Mouse (Mus musculus) E14TG2a.4 (cell line): ENCODE data around the gene Zbtb43.

Source experiments
- CTCF ChIP-seq: conservative IDR thresholded peaks from 2 replicates; pipeline ENCODE4 v1.5.1; 2014; ENCODE audit warnings: low read length
- NANOG ChIP-seq: IDR thresholded peaks from 2 replicates; pipeline ENCODE4 v1.6.1; 2014; ENCODE audit warnings: borderline replicate concordance, low read length, mixed read lengths
- POU5F1 ChIP-seq: IDR thresholded peaks from 2 replicates; pipeline ENCODE4 v1.6.1; 2014; ENCODE audit warnings: low read length, borderline replicate concordance

DNA sequence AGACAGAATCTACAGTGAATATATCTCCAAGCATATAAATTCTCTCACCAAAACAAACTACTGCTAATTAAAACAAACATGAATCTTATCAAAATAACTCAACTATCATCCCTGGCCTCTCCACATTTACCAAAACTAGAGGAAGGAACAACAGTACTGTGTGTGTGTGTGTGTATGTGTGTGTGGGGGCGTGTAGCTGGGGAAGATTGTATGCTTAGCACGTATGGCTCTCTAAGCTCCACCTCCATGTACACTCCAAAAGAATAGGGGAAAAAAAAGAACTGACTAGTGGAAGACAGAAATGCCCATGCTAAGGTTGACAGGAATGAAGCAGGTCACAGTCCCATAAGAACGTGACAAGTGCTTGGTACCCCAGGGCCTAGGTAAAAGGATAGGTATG is 13.0 kb downstream of the Zbtb43 start:
- TF ChIP-seq CTCF, result no peak
- no peak for TF ChIP-seq POU5F1
- TF ChIP-seq NANOG, result no peak
